Mouse (Mus musculus) heart, postnatal 0 days (tissue): ENCODE measurements at regions not wholly inside any gene's neighbourhood (a gene's known extent, or its start where the extent isn't known, plus 50 kb on each side); places are given as distances from the start of the nearest gene placed in this dataset.
A peak's percentile ranks its signal among the peaks of the same experiment; 100 is the strongest.

Experiments used
- ATAC-seq: fragments of 200-750 bp; cut with Nextera tagmentation; 2 replicates; pipeline ENCODE4 v1.8.0; 2017; ENCODE audit warnings: low read depth, moderate number of reproducible peaks, moderate library complexity; ENCODE audit not compliant: insufficient read depth
- DNase-seq: peaks from one replicate; pipeline ENCODE4 v3.0.0-alpha.2; 2016; ENCODE audit warnings: low spot score
- H3K27ac ChIP-seq: fragments of 300-500 bp; sonication (generic); 2 replicates; pipeline ENCODE4 v1.5.1; 2014; ENCODE audit warnings: low read depth, mild to moderate bottlenecking
- H3K27me3 ChIP-seq: fragments of 300-500 bp; sonication (generic); 2 replicates; pipeline ENCODE4 v1.6.1; 2014; ENCODE audit warnings: low read length, mixed read lengths; ENCODE audit not compliant: control insufficient read depth, insufficient read depth
- H3K36me3 ChIP-seq: fragments of 300-500 bp; sonication (generic); replicated peaks from 2 replicates; pipeline ENCODE4 v1.6.1; 2014; ENCODE audit warnings: low read length, mixed read lengths; ENCODE audit not compliant: control insufficient read depth, insufficient read depth
- H3K4me1 ChIP-seq: fragments of 300-500 bp; sonication (generic); 2 replicates; pipeline ENCODE4 v1.6.1; 2014; ENCODE audit warnings: antibody characterized with exemption; ENCODE audit not compliant: control insufficient read depth, insufficient read depth
- H3K4me2 ChIP-seq: fragments of 300-500 bp; sonication (generic); 2 replicates; pipeline ENCODE4 v1.6.1; 2014; ENCODE audit warnings: low read depth, mild to moderate bottlenecking, low read length, moderate library complexity
- H3K4me3 ChIP-seq: fragments of 300-500 bp; sonication (generic); 2 replicates; pipeline ENCODE4 v1.5.1; 2014; ENCODE audit warnings: low read depth, low read length
- H3K9ac ChIP-seq: fragments of 300-500 bp; sonication (generic); replicated peaks from 2 replicates; pipeline ENCODE4 v1.6.1; 2014; ENCODE audit warnings: low read depth, low read length, mixed read lengths
- H3K9me3 ChIP-seq: fragments of 300-500 bp; sonication (generic); replicated peaks from 2 replicates; pipeline ENCODE4 v1.6.1; 2016; ENCODE audit warnings: low read length; ENCODE audit not compliant: control insufficient read depth
- CTCF ChIP-seq: IDR thresholded peaks from 2 replicates; pipeline ENCODE4 v1.5.1; 2016; ENCODE audit warnings: antibody characterized with exemption, control low read depth, low read depth
- EP300 ChIP-seq: IDR thresholded peaks from 2 replicates; pipeline ENCODE4 v1.6.1; 2016; ENCODE audit warnings: antibody characterized with exemption, low read depth
- WGBS: fragments of 180-500 bp; shearing (Covaris S2); extraction: QIAGEN DNeasy Blood & Tissue Kit; methylation state at CpG from one replicate; pipeline ENCODE4 v1.1.7; 2014; 5-methylcytosine and 5-hydroxymethylcytosine counted together

DNA sequence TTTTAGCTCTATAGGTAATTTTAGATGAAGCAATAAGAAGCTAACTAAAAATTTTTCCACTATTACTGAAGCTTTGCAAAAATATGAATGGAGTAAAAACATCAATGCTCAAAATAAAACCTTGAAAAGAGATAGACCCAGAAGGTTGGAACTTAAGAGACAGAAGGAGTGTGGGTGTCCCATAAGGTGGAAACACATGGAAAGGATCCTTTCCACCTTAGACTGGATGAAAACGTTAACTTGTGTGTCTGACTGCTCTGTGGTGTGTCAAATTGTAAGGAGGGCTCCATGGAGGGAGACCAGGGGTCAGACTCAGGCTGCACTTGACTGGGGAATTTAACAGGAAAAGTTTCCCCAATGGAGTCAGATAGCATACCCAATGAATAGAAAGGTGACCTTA, 244.9 kb upstream of the Ano5 start:
- Histone ChIP-seq H3K4me3 (no peak overlapping the region), H3K36me3 (no peaks in the 10 kb centered on the region), H3K9me3 (no peaks in the 10 kb centered on the region), H3K9ac (no peak overlapping the region), H3K4me1 (no peaks in the 10 kb centered on the region), H3K27ac (no peak overlapping the region), H3K27me3 (no peaks in the 10 kb centered on the region), H3K4me2 (no peak overlapping the region)
- DNase-seq (no peak), ATAC-seq (no peak)
- no peak for TF ChIP-seq EP300
- TF ChIP-seq CTCF: no peak
- WGBS: 44% methylated on average over 1 of the region's 1 CpGs

DNA sequence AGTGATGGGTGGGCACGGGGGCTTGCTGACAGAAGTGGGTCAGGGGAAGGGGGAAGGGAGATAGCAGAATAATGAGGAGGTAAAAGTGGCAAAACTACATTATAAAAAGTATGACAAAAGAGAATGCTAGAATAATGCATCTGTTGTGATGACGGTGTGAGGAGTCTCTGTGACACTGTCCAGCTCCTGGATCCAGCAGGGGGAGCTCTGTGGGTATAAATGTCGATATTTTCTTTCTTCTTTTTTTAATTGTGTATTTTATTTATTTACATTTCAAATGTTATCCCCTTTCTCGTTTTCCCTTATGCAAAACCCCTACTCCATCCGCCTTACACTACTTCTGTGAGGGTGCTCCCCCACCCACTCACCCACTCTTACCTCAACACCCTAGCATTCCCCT, 243.9 kb upstream of the Ano5 start:
- Histone ChIP-seq H3K9ac (no peak overlapping the region), H3K9me3 (no peaks in the 10 kb centered on the region), H3K4me3 (no peak overlapping the region), H3K27me3 (no peaks in the 10 kb centered on the region), H3K36me3 (no peaks in the 10 kb centered on the region), H3K4me2 (no peak overlapping the region), H3K27ac (no peak overlapping the region), H3K4me1 (no peaks in the 10 kb centered on the region)
- TF ChIP-seq CTCF: no peak
- no peak for TF ChIP-seq EP300
- 52% methylated on average over 5 of the region's 5 CpGs for WGBS
- ATAC-seq: no peak
- no peak for DNase-seq

DNA sequence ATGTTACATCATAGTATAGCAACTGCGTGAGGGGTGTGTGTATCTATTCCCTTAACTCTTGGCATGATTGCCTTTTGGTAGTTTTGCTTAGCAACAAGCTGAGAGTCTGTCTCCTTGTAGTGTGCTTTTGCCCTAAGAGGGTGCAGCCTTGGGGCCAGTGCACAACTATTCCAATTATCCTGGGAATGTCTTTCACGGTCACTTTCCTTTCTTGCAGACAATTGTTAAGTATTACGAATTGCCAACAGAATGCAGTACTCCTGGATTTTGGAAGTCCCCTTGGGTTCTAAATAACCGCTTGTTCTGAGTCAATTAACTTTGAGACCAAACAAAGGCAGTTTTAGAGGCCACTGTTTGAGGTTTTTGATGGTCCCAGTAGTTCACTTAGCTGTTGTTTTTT, 242.1 kb upstream of the Ano5 start:
- no peaks in the 10 kb centered on the region for H3K9me3 ChIP-seq
- WGBS: 38% methylated on average over 4 of the region's 4 CpGs
- H3K36me3 ChIP-seq: no peaks in the 10 kb centered on the region
- H3K4me1 ChIP-seq: no peaks in the 10 kb centered on the region
- no peaks in the 10 kb centered on the region for H3K27me3 ChIP-seq
- H3K4me3 ChIP-seq: no peak overlapping the region
- DNase-seq (no peak), ATAC-seq (no peak)
- TF ChIP-seq CTCF (no peak), EP300 (no peak)
- H3K9ac ChIP-seq: no peak overlapping the region
- no peak overlapping the region for H3K27ac ChIP-seq
- no peak overlapping the region for H3K4me2 ChIP-seq

- Histone ChIP-seq H3K4me1 (no peaks in the 10 kb centered on the region), H3K27me3 (no peaks in the 10 kb centered on the region), H3K4me3 (no peak overlapping the region), H3K4me2 (no peak overlapping the region), H3K9me3 (no peaks in the 10 kb centered on the region), H3K9ac (no peak overlapping the region), H3K36me3 (no peaks in the 10 kb centered on the region), H3K27ac (no peak overlapping the region)
- DNase-seq: peak; percentile 22
- 40% methylated on average over 12 of the region's 12 CpGs for WGBS
- 0 out of 2 replicates have a peak, but pooled peaks have one; percentile 8 for ATAC-seq
- TF ChIP-seq EP300: no peak
- TF ChIP-seq CTCF: peak; percentile 44
These were observed 240.2 kb upstream of the Ano5 start for GRCm38 (mm10) chr7:51270531-51271090.

DNA sequence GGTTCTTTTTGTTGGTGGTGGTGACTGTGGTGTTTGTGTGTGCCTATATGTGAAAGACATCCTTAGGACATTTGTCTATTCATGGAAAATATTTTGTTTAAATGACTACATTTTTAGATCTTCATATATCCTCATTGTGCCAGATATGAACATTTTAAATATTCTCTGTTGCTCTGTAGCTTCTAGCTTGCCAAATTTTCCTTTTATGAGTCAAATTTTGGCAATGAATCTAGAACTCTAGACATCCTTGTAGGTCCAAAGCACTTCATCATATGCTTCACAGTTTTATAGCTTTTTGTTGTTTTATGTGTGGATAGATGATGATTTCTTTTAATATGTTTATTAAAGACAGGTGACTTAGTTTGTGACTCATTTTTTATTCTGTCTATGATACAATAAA, 229.4 kb upstream of the Ano5 start:
- H3K27ac ChIP-seq: no peak overlapping the region
- no peak overlapping the region for H3K4me2 ChIP-seq
- no peaks in the 10 kb centered on the region for H3K4me1 ChIP-seq
- no peak for TF ChIP-seq EP300
- no peak for TF ChIP-seq CTCF
- no peaks in the 10 kb centered on the region for H3K9me3 ChIP-seq
- no peaks in the 10 kb centered on the region for H3K27me3 ChIP-seq
- no peak overlapping the region for H3K9ac ChIP-seq
- no peak for DNase-seq
- no peak for ATAC-seq
- H3K36me3 ChIP-seq: no peaks in the 10 kb centered on the region
- H3K4me3 ChIP-seq: no peak overlapping the region

GRCm38 (mm10) chr7:51300238-51300637, 210.6 kb upstream of the Ano5 start:
- WGBS: 26% methylated on average over 3 of the region's 3 CpGs
- TF ChIP-seq CTCF (no peak), EP300 (no peak)
- H3K36me3 ChIP-seq: no peaks in the 10 kb centered on the region
- no peak overlapping the region for H3K4me3 ChIP-seq
- H3K4me1 ChIP-seq: no peaks in the 10 kb centered on the region
- ATAC-seq: no peak; the same call in 1 of the 2 replicates
- H3K27ac ChIP-seq: no peak overlapping the region
- no peak overlapping the region for H3K9ac ChIP-seq
- no peaks in the 10 kb centered on the region for H3K9me3 ChIP-seq
- no peak overlapping the region for H3K4me2 ChIP-seq
- DNase-seq: no peak
- H3K27me3 ChIP-seq: no peaks in the 10 kb centered on the region
